Mouse (Mus musculus) spleen, postnatal 4 days (tissue): ENCODE results near the gene Mrpl54.
"Not testable (repeated sequence)": the region's sequence is repeated elsewhere in the genome, so short reads cannot be mapped to it uniquely, and the experiment has no call there.

Source experiments
- DNase-seq, 2 experiments: peaks; one replicate each; pipeline ENCODE4 v3.0.0; 2022; ENCODE audit warnings: low spot score in 2 of 2

The Mrpl54 gene

GRCm38 (mm10) chr10:81229735-81230437, 36.8 kb downstream of the Mrpl54 start:
- no peak for DNase-seq

GRCm38 (mm10) chr10:81223731-81224130, 43.0 kb downstream of the Mrpl54 start:
- not testable (repeated sequence) for DNase-seq

GRCm38 (mm10) chr10:81221402-81222015, 45.2 kb downstream of the Mrpl54 start:
- no peak for DNase-seq

GRCm38 (mm10) chr10:81217964-81218363, 48.8 kb downstream of the Mrpl54 start:
- DNase-seq, result peak; percentile 73 to 94

GRCm38 (mm10) chr10:81217267-81217666, 49.5 kb downstream of the Mrpl54 start:
- not testable (repeated sequence) for DNase-seq

GRCm38 (mm10) chr10:81216810-81217209, 49.9 kb downstream of the Mrpl54 start:
- DNase-seq, result no peak

- no peak for DNase-seq
Measured at GRCm38 (mm10) chr10:81216260-81216659, 50.5 kb downstream of the Mrpl54 start.
